Mouse (Mus musculus): ENCODE results near the gene Pkig. TPM values are rescaled to one million over a fixed set of nuclear protein-coding genes. Genes with fewer than 3 reads are reported as not detected.
"Not testable (repeated sequence)": the region's sequence is repeated elsewhere in the genome, so short reads cannot be mapped to it uniquely, and the experiment has no call there.

Gene Pkig
- total and polyA plus RNA-seq, 2 experiments from 2014 or later: 90.5 to 161 TPM

DNA sequence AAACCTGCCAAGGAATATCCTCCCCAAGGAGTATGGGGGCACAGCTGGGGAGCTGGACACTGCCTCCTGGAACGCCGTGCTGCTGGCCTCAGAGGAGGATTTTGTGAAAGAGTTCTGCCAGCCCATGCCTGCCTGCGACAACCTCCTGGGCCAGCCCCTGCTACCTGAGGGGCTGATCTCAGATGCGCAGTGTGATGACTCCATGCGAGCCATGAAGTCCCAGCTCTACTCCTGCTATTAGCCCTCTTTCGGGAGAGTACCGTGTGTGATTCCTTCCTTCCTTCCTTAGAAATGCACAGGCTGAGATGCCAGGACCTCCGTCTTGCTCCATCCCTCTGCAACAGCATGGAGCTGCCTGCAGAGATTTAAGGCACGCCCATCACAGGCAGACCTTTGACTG, 42.8 kb upstream of the Pkig start:
- H3K9me3 ChIP-seq (ENCODE audit: low read length): no peaks in the 10 kb centered on the region
- H3K36me3 ChIP-seq (ENCODE audit: insufficient read depth, low read length): peaks cover 71% of the 10 kb centered on the region
- WGBS: 94% methylated on average over 9 of the region's 9 CpGs
- ATAC-seq (ENCODE audit: low FRiP score) (no peak), DNase-seq (ENCODE audit: low spot score) (no peak)
- H3K4me3 ChIP-seq (ENCODE audit: low read depth, low read length): no peak overlapping the region
- no peaks in the 10 kb centered on the region for H3K4me1 ChIP-seq (ENCODE audit: insufficient read depth, low read length)
- H3K4me2 ChIP-seq (ENCODE audit: low read depth, low read length, poor library complexity, severe bottlenecking): no peak overlapping the region
- no peak overlapping the region for H3K9ac ChIP-seq (replicated peaks; ENCODE audit: low read length, poor library complexity, severe bottlenecking)
- H3K27me3 ChIP-seq (ENCODE audit: insufficient read depth, low read length): no peaks in the 10 kb centered on the region
- H3K27ac ChIP-seq (ENCODE audit: low read depth, low read length): no peak overlapping the region
- TF ChIP-seq CTCF (IDR thresholded peaks at IDR 0.05): no peak

DNA sequence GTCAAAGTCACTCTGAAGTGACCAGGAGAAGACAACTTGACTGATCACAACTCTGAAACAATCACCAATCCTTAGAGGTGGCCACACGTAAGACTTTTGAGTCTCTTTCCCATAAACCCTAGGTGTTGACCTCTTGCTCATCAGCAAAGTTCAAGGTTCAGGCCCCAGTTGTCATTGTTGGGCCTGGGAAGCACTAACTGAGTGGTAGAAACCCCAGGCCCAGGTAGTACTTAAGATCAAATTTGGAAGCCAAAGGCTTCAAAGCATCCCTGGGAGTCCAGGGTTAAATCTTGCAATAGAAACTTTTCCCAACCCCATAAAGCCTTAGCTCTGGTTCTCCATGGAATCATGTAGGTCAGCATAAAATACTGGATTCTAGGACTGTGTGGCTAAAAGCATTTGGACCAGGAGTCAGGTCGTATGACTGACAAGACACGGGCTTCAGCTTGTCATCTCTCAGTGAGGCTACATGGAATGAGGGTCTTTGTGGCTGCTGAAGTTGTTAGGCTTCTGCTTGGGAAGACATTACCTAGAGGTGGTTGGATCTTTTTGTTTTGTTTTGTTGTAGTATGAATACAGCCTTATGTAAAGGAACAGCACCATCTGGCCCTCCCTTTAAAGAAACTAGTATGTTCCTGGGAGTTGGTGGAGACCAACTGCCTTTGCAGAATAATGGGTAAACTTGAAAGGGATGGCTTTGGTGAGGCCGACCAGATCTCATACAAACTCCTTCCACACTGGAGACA, 42.1 kb upstream of the Pkig start:
- peaks cover 73% of the 10 kb centered on the region for H3K36me3 ChIP-seq (ENCODE audit: insufficient read depth, low read length)
- WGBS: 96% methylated on average over 4 of the region's 4 CpGs

DNA sequence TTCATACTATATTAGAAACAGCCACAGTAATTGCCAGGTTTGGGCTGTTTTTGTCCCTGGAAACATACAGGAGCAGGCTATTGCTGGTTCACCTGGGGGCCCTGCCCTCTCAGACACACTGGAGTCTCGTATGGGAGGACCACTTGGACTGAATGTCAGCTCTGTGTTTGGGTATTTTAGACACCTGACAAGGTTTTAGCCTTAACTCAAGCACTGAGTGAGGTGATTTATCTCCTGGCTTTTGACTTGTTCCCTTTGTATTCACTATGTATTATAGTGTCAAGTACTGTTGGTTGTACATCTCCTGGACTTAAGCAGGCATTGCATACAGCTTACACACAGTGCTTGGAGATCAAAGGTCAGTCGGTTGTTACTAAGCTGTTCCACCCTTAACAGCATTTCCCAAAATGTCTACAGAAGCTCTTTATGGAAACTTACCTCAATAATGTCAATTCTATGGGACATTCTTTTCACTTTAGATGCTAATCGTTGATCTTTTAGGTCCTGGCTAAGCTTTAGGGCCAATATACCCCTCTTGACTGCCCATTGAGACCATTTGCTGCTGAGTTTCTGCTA, 41.4 kb upstream of the Pkig start:
- Histone ChIP-seq H3K4me3 (ENCODE audit: low read depth, low read length) (no peak overlapping the region), H3K36me3 (ENCODE audit: insufficient read depth, low read length) (peaks cover 69% of the 10 kb centered on the region), H3K27me3 (ENCODE audit: insufficient read depth, low read length) (no peaks in the 10 kb centered on the region), H3K4me1 (ENCODE audit: insufficient read depth, low read length) (no peaks in the 10 kb centered on the region), H3K27ac (ENCODE audit: low read depth, low read length) (no peak overlapping the region), H3K4me2 (ENCODE audit: low read depth, low read length, poor library complexity, severe bottlenecking) (no peak overlapping the region), H3K9ac (replicated peaks; ENCODE audit: low read length, poor library complexity, severe bottlenecking) (no peak overlapping the region), H3K9me3 (ENCODE audit: low read length) (no peaks in the 10 kb centered on the region)
- 82% methylated on average over 3 of the region's 3 CpGs for WGBS
- DNase-seq (ENCODE audit: low spot score) (no peak), ATAC-seq (ENCODE audit: low FRiP score) (no peak)
- TF ChIP-seq CTCF (IDR thresholded peaks at IDR 0.05): no peak

More for the DNA sequence above, 42.1 kb upstream of the Pkig start:
- no peak for ATAC-seq (ENCODE audit: low FRiP score)
- Histone ChIP-seq H3K27me3 (ENCODE audit: insufficient read depth, low read length) (no peaks in the 10 kb centered on the region), H3K4me1 (ENCODE audit: insufficient read depth, low read length) (no peaks in the 10 kb centered on the region), H3K9me3 (ENCODE audit: low read length) (no peaks in the 10 kb centered on the region), H3K4me3 (ENCODE audit: low read depth, low read length) (no peak overlapping the region), H3K27ac (ENCODE audit: low read depth, low read length) (no peak overlapping the region), H3K9ac (replicated peaks; ENCODE audit: low read length, poor library complexity, severe bottlenecking) (no peak overlapping the region), H3K4me2 (ENCODE audit: low read depth, low read length, poor library complexity, severe bottlenecking) (no peak overlapping the region)
- DNase-seq (ENCODE audit: low spot score): no peak
- no peak for TF ChIP-seq CTCF (IDR thresholded peaks at IDR 0.05)

DNA sequence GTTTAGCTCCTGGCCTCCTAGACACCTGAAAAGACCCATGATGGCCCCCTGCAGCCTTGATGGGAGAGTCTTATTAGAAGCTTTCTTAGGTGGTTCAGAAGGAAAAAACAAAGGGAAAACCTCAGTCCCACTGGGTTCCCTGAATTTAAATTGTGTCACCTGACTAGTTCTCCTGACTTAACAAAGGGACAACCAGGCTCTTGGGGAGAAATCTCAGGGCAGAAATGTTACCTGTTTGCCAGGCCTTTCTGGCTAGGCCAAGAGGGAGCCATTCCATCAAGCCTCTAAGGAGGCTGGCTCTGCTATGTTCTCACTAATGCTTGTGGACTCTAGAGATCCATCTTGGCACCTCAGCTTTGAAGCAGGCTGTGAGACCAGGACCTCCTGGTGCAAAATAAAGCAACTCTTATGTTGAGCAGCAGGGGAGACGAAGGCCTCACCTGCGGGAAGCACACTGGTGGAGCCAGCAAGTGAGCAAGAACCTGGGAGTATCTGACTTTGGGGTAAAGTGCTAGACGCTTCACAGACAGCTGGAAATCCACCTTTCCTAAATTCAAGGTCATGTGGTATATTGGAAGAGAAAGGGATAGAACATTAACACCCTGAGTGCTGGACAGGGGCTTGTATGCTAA, 40.8 kb upstream of the Pkig start:
- no peak for DNase-seq (ENCODE audit: low spot score)
- peaks cover 64% of the 10 kb centered on the region for H3K36me3 ChIP-seq (ENCODE audit: insufficient read depth, low read length)
- TF ChIP-seq CTCF (IDR thresholded peaks at IDR 0.05): no peak

DNA sequence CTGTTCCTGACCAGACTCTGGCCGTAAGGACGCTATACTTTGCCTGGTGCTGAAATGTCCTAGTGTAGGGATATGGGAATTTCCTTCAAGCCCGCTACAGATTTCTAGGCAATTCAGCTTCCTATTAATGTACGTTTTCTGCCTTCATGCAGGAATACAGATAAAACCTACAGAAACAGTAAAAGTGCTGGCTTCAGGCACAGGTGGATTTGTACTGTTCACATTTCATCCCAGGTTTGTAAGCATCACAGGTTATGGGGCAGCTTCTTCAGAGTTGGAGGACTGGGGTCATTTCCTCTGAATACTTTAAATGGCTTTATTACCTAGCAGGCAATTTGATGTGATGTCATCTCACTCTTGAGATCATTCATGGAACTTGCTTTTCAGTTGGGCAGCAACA, 40.3 kb upstream of the Pkig start:
- DNase-seq (ENCODE audit: low spot score) (no peak), ATAC-seq (ENCODE audit: low FRiP score) (no peak)
- H3K9me3 ChIP-seq (ENCODE audit: low read length): no peaks in the 10 kb centered on the region
- peaks cover 64% of the 10 kb centered on the region for H3K36me3 ChIP-seq (ENCODE audit: insufficient read depth, low read length)
- TF ChIP-seq CTCF (IDR thresholded peaks at IDR 0.05): no peak
- WGBS: 92% methylated on average over 4 of the region's 4 CpGs
- no peak overlapping the region for H3K4me3 ChIP-seq (ENCODE audit: low read depth, low read length)
- no peaks in the 10 kb centered on the region for H3K27me3 ChIP-seq (ENCODE audit: insufficient read depth, low read length)
- no peaks in the 10 kb centered on the region for H3K4me1 ChIP-seq (ENCODE audit: insufficient read depth, low read length)
- H3K9ac ChIP-seq (replicated peaks; ENCODE audit: low read length, poor library complexity, severe bottlenecking): no peak overlapping the region
- H3K4me2 ChIP-seq (ENCODE audit: low read depth, low read length, poor library complexity, severe bottlenecking): no peak overlapping the region
- H3K27ac ChIP-seq (ENCODE audit: low read depth, low read length): no peak overlapping the region

More for the DNA sequence above, 40.8 kb upstream of the Pkig start:
- no peak for ATAC-seq (ENCODE audit: low FRiP score)
- Histone ChIP-seq H3K4me1 (ENCODE audit: insufficient read depth, low read length) (no peaks in the 10 kb centered on the region), H3K9ac (replicated peaks; ENCODE audit: low read length, poor library complexity, severe bottlenecking) (no peak overlapping the region), H3K27ac (ENCODE audit: low read depth, low read length) (no peak overlapping the region), H3K4me2 (ENCODE audit: low read depth, low read length, poor library complexity, severe bottlenecking) (no peak overlapping the region), H3K4me3 (ENCODE audit: low read depth, low read length) (no peak overlapping the region), H3K27me3 (ENCODE audit: insufficient read depth, low read length) (no peaks in the 10 kb centered on the region), H3K9me3 (ENCODE audit: low read length) (no peaks in the 10 kb centered on the region)
- 80% methylated on average over 3 of the region's 3 CpGs for WGBS

DNA sequence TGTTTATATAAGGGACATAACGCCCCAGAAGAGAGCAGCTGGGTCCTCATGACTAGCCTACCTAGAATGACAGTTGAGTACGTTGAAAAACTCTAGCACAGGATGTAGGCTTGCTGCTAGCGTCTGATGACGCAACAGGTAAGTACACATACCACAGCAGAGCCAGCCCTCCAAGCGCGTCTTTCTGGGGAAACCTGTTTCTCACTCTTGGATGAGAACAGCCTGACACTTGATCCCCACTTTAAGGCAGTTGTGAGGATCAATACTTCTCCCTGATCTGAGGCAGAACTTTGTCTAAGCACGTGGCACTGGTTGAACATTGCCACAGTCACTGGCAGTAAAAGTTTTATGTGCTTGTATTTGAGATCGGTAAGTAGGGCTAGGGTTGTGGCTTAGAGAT, 37.7 kb upstream of the Pkig start:
- DNase-seq (ENCODE audit: low spot score): no peak
- H3K4me1 ChIP-seq (ENCODE audit: insufficient read depth, low read length): no peaks in the 10 kb centered on the region
- 95% methylated on average over 8 of the region's 8 CpGs for WGBS
- H3K27me3 ChIP-seq (ENCODE audit: insufficient read depth, low read length): no peaks in the 10 kb centered on the region
- no peak for TF ChIP-seq CTCF (IDR thresholded peaks at IDR 0.05)
- no peak overlapping the region for H3K4me2 ChIP-seq (ENCODE audit: low read depth, low read length, poor library complexity, severe bottlenecking)
- no peak overlapping the region for H3K4me3 ChIP-seq (ENCODE audit: low read depth, low read length)
- H3K36me3 ChIP-seq (ENCODE audit: insufficient read depth, low read length): peaks cover 45% of the 10 kb centered on the region
- no peak overlapping the region for H3K27ac ChIP-seq (ENCODE audit: low read depth, low read length)
- H3K9me3 ChIP-seq (ENCODE audit: low read length): no peaks in the 10 kb centered on the region
- H3K9ac ChIP-seq (replicated peaks; ENCODE audit: low read length, poor library complexity, severe bottlenecking): no peak overlapping the region
- no peak for ATAC-seq (ENCODE audit: low FRiP score)

DNA sequence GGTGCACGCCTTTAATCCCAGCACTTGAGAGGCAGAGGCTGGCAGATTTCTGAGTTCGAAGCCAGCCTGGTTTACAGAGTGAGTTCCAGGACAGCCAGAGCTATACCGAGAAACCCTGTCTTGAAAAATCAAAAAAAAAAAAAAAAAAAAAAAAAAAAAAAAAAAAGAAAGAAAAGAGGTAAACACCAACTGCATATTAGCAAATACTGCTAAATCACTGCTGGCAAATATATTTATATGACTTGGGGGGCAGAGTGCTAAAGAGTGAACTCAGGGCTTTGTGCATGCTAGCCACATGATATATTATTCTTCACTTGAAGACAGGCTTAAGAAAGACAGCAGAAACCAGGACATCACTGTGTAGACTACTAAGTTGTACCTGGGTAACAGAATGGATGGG, 36.8 kb upstream of the Pkig start:
- peaks cover 47% of the 10 kb centered on the region for H3K36me3 ChIP-seq (ENCODE audit: insufficient read depth, low read length)

More for the DNA sequence above, 36.8 kb upstream of the Pkig start:
- not testable (repeated sequence) for H3K4me2 ChIP-seq (ENCODE audit: low read depth, low read length, poor library complexity, severe bottlenecking); H3K4me1 ChIP-seq (ENCODE audit: insufficient read depth, low read length); H3K27ac ChIP-seq (ENCODE audit: low read depth, low read length); ATAC-seq (ENCODE audit: low FRiP score); H3K27me3 ChIP-seq (ENCODE audit: insufficient read depth, low read length); H3K9ac ChIP-seq (replicated peaks; ENCODE audit: low read length, poor library complexity, severe bottlenecking); H3K4me3 ChIP-seq (ENCODE audit: low read depth, low read length); H3K9me3 ChIP-seq (ENCODE audit: low read length); DNase-seq (ENCODE audit: low spot score)
- 98% methylated on average over 3 of the region's 3 CpGs for whole genome bisulfite sequencing
